Mouse (Mus musculus): ENCODE measurements around the gene Morc3. TPM values are rescaled to one million over a fixed set of nuclear protein-coding genes. Genes with fewer than 3 reads are reported as not detected.
"Not testable (repeated sequence)": the region's sequence is repeated elsewhere in the genome, so short reads cannot be mapped to it uniquely, and the experiment has no call there.

Gene Morc3
- polyA plus RNA-seq, 1 experiment from 2014 or later: 28.7 TPM

DNA sequence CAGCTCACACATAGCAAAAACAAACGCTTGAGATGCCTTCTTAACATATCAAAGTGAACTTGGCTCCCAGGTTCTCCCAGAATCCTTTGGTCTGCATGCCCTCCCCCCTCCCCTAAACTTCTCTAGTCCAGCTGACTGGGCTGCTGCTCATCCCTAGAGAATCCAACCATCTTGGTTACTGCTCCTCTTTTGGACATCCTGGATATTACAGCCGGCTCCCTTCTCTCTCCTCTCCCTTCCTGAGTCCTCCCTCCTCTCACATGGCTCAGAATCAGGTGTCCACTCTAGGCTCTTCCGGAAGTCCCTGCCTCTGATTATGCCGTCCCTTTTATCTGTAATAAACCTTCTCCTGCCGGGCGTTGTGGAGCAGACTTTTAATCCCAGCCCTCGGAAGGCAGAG, 15.1 kb upstream of the Morc3 start:
- H3K27ac ChIP-seq (ENCODE audit: low read depth, low read length): peak overlapping the region; percentile 61; the same call in 1 of the 2 replicates

DNA sequence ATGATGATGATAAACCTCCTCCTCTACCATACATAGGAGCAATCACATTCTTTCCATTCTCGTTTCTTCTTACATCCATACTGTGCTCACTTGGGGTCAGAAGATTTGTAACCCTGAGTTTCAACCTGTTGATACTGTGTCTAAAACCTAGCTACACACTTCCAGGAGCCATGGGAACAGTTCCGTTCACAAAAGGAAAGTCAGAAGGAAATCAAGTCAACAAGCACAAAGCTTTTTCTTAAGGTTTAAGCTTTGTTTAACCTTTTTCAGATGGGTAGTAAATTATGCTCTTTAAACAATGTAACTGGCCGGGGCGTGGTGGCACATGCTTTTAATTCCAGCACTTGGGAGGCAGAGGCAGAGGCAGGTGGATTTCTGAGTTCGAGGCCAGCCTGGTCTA, 14.6 kb upstream of the Morc3 start:
- Histone ChIP-seq H3K36me3 (ENCODE audit: control insufficient read depth, insufficient read depth, low read length) (peaks cover 3% of the 10 kb centered on the region), H3K27me3 (replicated peaks; ENCODE audit: control insufficient read depth, insufficient read depth, low read length) (no peaks in the 10 kb centered on the region), H3K27ac (ENCODE audit: low read depth, low read length) (no peak overlapping the region), H3K9me3 (ENCODE audit: control insufficient read depth, low read length) (no peaks in the 10 kb centered on the region), H3K4me3 (ENCODE audit: low read length) (no peak overlapping the region), H3K9ac (ENCODE audit: low read depth, low read length) (no peak overlapping the region), H3K4me2 (ENCODE audit: low read length) (no peak overlapping the region), H3K4me1 (ENCODE audit: control insufficient read depth, insufficient read depth, low read depth, low read length) (no peaks in the 10 kb centered on the region)
- no peak for ATAC-seq
- 89% methylated on average over 5 of the region's 5 CpGs for WGBS

More for the DNA sequence above, 15.1 kb upstream of the Morc3 start:
- Histone ChIP-seq H3K4me1 (ENCODE audit: control insufficient read depth, insufficient read depth, low read depth, low read length) (no peaks in the 10 kb centered on the region), H3K4me2 (ENCODE audit: low read length) (no peak overlapping the region), H3K27me3 (replicated peaks; ENCODE audit: control insufficient read depth, insufficient read depth, low read length) (no peaks in the 10 kb centered on the region), H3K4me3 (ENCODE audit: low read length) (no peak overlapping the region), H3K36me3 (ENCODE audit: control insufficient read depth, insufficient read depth, low read length) (peaks cover 8% of the 10 kb centered on the region), H3K9me3 (ENCODE audit: control insufficient read depth, low read length) (no peaks in the 10 kb centered on the region), H3K9ac (ENCODE audit: low read depth, low read length) (no peak overlapping the region)
- WGBS: 82% methylated on average over 7 of the region's 7 CpGs
- ATAC-seq: no peak

DNA sequence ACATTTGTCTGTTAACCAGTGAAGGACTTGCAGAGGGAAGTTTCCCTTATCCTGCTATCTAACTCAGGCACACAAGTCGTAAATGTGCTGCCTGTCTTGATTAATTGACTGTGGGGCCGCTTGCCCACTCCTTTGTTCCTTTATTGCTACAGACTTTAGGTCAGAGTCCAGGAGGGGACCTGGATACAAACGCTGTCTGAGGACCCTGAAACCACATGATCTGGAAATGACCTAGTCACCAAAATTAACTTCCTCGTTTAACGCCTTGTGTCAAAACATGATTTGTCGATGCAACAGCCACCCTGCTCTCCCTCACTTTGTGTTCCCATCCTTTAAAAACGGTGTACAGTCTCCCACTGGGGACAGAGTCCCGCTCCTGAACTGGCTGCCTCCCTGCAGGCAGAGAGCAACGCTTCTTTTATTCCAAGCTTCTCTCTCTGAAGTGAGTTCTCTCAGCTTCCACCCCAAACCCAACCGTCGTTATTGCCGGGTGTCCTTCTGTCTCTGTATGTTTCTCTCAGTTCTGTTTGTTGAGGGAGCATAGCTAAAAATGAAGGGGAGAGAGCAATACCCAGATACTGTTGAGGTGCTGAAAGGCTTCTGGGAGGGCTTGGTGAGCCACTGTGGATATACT, 13.1 kb upstream of the Morc3 start:
- no peaks in the 10 kb centered on the region for H3K4me1 ChIP-seq (ENCODE audit: control insufficient read depth, insufficient read depth, low read depth, low read length)
- no peak overlapping the region for H3K4me2 ChIP-seq (ENCODE audit: low read length)
- peaks cover 2% of the 10 kb centered on the region; the same call in 1 of the 2 replicates for H3K9me3 ChIP-seq (ENCODE audit: control insufficient read depth, low read length)
- H3K27me3 ChIP-seq (replicated peaks; ENCODE audit: control insufficient read depth, insufficient read depth, low read length): no peaks in the 10 kb centered on the region
- H3K4me3 ChIP-seq (ENCODE audit: low read length): no peak overlapping the region
- no peak overlapping the region for H3K27ac ChIP-seq (ENCODE audit: low read depth, low read length)
- no peak overlapping the region for H3K9ac ChIP-seq (ENCODE audit: low read depth, low read length)
- no peaks in the 10 kb centered on the region; the same call in 1 of the 2 replicates for H3K36me3 ChIP-seq (ENCODE audit: control insufficient read depth, insufficient read depth, low read length)
- 35% methylated on average over 12 of the region's 12 CpGs for whole genome bisulfite sequencing
- ATAC-seq: no peak

DNA sequence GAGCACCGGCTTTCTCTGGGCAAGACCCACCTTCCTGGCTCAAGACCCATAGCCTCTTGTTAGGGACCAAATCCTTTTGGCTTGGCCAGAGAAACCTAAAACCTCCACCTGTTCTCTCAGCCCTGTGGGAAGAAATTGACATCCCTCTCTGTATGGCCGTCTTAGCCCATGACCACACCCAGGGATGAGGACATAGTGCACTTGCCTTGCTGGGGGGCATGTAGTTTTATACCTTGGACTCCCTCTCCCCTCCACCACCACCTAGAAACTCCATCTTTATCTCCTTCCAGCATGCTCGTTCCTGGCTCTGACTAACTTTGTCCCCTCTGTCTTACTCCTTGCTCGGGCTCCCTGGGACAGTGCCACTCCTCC, 12.6 kb upstream of the Morc3 start:
- no peak overlapping the region for H3K9ac ChIP-seq (ENCODE audit: low read depth, low read length)
- no peaks in the 10 kb centered on the region; the same call in 1 of the 2 replicates for H3K36me3 ChIP-seq (ENCODE audit: control insufficient read depth, insufficient read depth, low read length)
- peaks cover 5% of the 10 kb centered on the region; the same call in 1 of the 2 replicates for H3K9me3 ChIP-seq (ENCODE audit: control insufficient read depth, low read length)
- ATAC-seq: no peak
- H3K27me3 ChIP-seq (replicated peaks; ENCODE audit: control insufficient read depth, insufficient read depth, low read length): no peaks in the 10 kb centered on the region
- H3K4me3 ChIP-seq (ENCODE audit: low read length): no peak overlapping the region
- no peak overlapping the region for H3K27ac ChIP-seq (ENCODE audit: low read depth, low read length)
- H3K4me1 ChIP-seq (ENCODE audit: control insufficient read depth, insufficient read depth, low read depth, low read length): no peaks in the 10 kb centered on the region
- WGBS: 66% methylated on average over 4 of the region's 4 CpGs
- H3K4me2 ChIP-seq (ENCODE audit: low read length): no peak overlapping the region

DNA sequence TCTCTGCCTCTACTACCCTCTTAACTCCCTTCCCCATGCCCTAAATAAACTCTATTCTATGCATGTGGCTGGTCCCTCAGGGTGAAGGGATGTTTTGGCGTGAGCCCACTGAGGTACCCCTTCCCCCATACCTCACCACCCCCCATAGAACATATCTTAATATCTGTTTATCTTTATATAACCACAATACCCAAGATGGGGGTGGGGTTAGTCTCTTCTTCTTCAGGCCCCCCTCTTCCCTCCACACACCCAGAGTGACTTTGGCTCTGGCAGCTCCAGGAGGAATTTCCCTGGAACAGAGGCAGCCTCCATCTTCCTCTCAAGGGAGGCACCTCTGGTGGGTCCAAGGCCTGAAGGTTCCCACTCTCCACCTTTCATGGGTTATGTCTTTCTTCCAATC, 11.9 kb upstream of the Morc3 start:
- H3K27ac ChIP-seq (ENCODE audit: low read depth, low read length): no peak overlapping the region
- H3K4me3 ChIP-seq (ENCODE audit: low read length): no peak overlapping the region
- H3K4me1 ChIP-seq (ENCODE audit: control insufficient read depth, insufficient read depth, low read depth, low read length): no peaks in the 10 kb centered on the region
- 88% methylated on average over 1 of the region's 1 CpGs for WGBS
- H3K27me3 ChIP-seq (replicated peaks; ENCODE audit: control insufficient read depth, insufficient read depth, low read length): no peaks in the 10 kb centered on the region
- no peak for ATAC-seq
- H3K9me3 ChIP-seq (ENCODE audit: control insufficient read depth, low read length): peaks cover 8% of the 10 kb centered on the region; the same call in 1 of the 2 replicates
- no peak overlapping the region for H3K4me2 ChIP-seq (ENCODE audit: low read length)
- H3K9ac ChIP-seq (ENCODE audit: low read depth, low read length): no peak overlapping the region
- H3K36me3 ChIP-seq (ENCODE audit: control insufficient read depth, insufficient read depth, low read length): no peaks in the 10 kb centered on the region

DNA sequence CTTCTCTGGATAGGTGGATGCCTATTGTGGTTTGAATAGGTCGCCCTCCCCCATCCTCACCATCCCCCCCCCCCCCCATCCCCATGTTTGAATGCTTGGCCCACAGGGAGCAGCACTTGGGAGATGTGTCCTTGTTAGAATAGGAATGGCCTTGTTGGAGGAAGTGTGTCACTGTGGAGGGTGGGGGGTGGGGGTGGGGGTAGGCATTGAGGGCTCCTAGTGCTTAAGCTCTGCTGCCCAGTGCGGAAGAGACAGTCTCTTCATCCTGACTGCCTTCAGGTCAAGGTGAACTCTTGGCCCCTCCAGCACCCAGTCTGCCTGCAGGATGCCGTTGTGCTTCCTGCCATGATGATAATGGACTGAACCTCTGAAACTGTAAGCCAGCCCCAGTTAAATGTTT, 10.2 kb upstream of the Morc3 start:
- no peaks in the 10 kb centered on the region for H3K4me1 ChIP-seq (ENCODE audit: control insufficient read depth, insufficient read depth, low read depth, low read length)
- peaks cover 8% of the 10 kb centered on the region; the same call in 1 of the 2 replicates for H3K9me3 ChIP-seq (ENCODE audit: control insufficient read depth, low read length)
- H3K9ac ChIP-seq (ENCODE audit: low read depth, low read length): no peak overlapping the region
- no peak overlapping the region for H3K27ac ChIP-seq (ENCODE audit: low read depth, low read length)
- no peak overlapping the region for H3K4me2 ChIP-seq (ENCODE audit: low read length)
- no peak for ATAC-seq
- 100% methylated on average over 3 of the region's 3 CpGs for WGBS
- H3K27me3 ChIP-seq (replicated peaks; ENCODE audit: control insufficient read depth, insufficient read depth, low read length): no peaks in the 10 kb centered on the region
- no peaks in the 10 kb centered on the region for H3K36me3 ChIP-seq (ENCODE audit: control insufficient read depth, insufficient read depth, low read length)
- no peak overlapping the region for H3K4me3 ChIP-seq (ENCODE audit: low read length)

DNA sequence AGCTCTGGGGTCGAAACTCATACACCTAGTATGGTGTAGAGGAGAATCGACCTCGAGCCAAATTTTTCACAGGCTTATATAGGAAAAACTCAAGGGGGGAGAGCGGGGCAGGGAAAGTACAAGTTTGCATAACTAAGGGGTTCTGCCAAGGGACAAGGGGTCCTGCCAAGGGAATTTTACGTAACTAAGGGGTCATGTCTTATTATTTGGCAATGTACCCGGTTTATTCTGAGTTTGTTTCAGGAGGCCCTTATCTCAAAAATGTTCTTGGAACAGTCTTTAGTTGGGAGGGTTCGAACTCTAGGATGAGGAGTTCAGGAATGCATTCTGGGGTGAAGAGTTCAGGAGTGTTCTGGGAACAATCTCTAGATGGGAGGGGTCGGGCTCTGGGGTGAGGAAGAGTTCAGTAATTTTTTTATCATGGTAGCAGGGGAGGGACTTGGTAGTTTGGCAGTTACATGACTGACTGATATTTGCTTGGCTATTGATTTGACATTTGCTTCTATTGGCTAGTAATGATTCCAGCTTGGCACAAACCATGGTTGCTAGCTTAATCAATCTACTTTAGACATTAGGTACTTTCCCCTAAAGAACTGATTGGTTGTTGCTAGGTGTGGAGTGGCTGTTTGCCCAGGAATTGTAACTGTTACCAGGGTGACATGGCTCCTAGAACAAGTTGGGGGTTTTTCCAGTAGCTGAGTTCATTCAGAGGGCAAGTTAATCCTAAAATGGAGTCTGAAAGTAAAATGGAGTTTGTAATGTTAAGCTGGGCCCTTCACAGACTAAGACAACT, 9.3 kb upstream of the Morc3 start:
- ATAC-seq; H3K9me3 ChIP-seq (ENCODE audit: control insufficient read depth, low read length); H3K4me1 ChIP-seq (ENCODE audit: control insufficient read depth, insufficient read depth, low read depth, low read length); H3K4me2 ChIP-seq (ENCODE audit: low read length); H3K4me3 ChIP-seq (ENCODE audit: low read length); H3K27me3 ChIP-seq (replicated peaks; ENCODE audit: control insufficient read depth, insufficient read depth, low read length); H3K27ac ChIP-seq (ENCODE audit: low read depth, low read length); H3K9ac ChIP-seq (ENCODE audit: low read depth, low read length); H3K36me3 ChIP-seq (ENCODE audit: control insufficient read depth, insufficient read depth, low read length): not testable (repeated sequence)
- 83% methylated on average over 4 of the region's 8 CpGs for WGBS

DNA sequence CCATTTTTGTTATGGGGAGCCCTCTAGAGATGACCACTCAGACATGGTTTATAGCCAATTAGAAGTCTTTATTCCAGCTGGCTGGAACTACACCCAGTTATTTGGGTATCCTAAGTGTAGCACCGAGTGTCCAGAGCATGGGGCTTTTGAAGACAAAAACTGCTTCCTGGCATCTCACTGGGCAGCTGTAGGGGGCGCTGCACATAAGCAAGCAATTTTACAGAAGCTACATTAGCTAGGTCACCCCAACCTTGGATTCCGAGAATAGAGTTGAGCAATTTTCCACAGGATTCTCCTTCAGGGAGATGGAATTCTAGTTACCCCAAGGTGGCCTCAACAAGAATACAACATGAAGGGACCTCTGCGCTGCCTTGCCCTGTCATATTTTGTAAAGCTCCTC, 7.1 kb upstream of the Morc3 start:
- Histone ChIP-seq H3K4me3 (ENCODE audit: low read length) (no peak overlapping the region), H3K4me1 (ENCODE audit: control insufficient read depth, insufficient read depth, low read depth, low read length) (no peaks in the 10 kb centered on the region), H3K9ac (ENCODE audit: low read depth, low read length) (no peak overlapping the region), H3K27me3 (replicated peaks; ENCODE audit: control insufficient read depth, insufficient read depth, low read length) (no peaks in the 10 kb centered on the region), H3K36me3 (ENCODE audit: control insufficient read depth, insufficient read depth, low read length) (no peaks in the 10 kb centered on the region), H3K4me2 (ENCODE audit: low read length) (no peak overlapping the region), H3K27ac (ENCODE audit: low read depth, low read length) (no peak overlapping the region), H3K9me3 (ENCODE audit: control insufficient read depth, low read length) (peaks cover 10% of the 10 kb centered on the region; the same call in 1 of the 2 replicates)
- ATAC-seq: no peak
- 88% methylated on average over 4 of the region's 4 CpGs for WGBS

DNA sequence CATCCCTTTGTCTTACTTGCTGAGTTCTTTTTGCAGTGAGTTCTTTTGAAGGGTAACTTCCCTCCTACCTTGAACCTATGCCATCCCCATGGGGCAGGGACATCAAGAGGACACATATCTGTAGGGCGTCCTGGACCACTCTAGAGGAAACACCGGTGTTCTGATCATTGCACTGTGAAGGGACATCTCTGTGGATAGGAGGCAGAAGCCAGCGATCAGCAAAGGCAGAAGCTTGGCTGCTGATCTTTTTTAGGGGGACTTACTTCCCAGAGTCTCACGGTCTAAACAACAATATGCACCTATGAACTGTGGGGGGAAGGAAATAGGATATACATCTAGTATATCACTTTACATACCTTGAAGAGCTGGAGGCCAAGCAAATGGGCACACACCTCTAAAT, 6.5 kb upstream of the Morc3 start:
- H3K4me3 ChIP-seq (ENCODE audit: low read length): no peak overlapping the region
- H3K4me1 ChIP-seq (ENCODE audit: control insufficient read depth, insufficient read depth, low read depth, low read length): no peaks in the 10 kb centered on the region
- H3K9me3 ChIP-seq (ENCODE audit: control insufficient read depth, low read length): peaks cover 10% of the 10 kb centered on the region; the same call in 1 of the 2 replicates
- 91% methylated on average over 4 of the region's 4 CpGs for WGBS
- H3K27ac ChIP-seq (ENCODE audit: low read depth, low read length): no peak overlapping the region
- no peak overlapping the region for H3K9ac ChIP-seq (ENCODE audit: low read depth, low read length)
- no peaks in the 10 kb centered on the region for H3K36me3 ChIP-seq (ENCODE audit: control insufficient read depth, insufficient read depth, low read length)
- no peaks in the 10 kb centered on the region for H3K27me3 ChIP-seq (replicated peaks; ENCODE audit: control insufficient read depth, insufficient read depth, low read length)
- no peak overlapping the region for H3K4me2 ChIP-seq (ENCODE audit: low read length)
- no peak for ATAC-seq

All from hindbrain, embryonic 16.5 days (tissue).